Mouse (Mus musculus) limb, embryonic 10.5 days (tissue): ENCODE data around the gene Irgc1. TPM values are rescaled to one million over a fixed set of nuclear protein-coding genes. Genes with fewer than 3 reads are reported as not detected.

Experiments used
- DNase-seq: peaks from one replicate; pipeline ENCODE4 v3.0.0-alpha.2; 2017; ENCODE audit warnings: low spot score
- H3K27ac ChIP-seq: fragments of 300-500 bp; sonication (generic); 2 replicates; pipeline ENCODE4 v1.5.1; 2016; ENCODE audit warnings: mild to moderate bottlenecking
- H3K27me3 ChIP-seq: fragments of 300-500 bp; sonication (generic); 2 replicates; pipeline ENCODE4 v1.6.1; 2016; ENCODE audit warnings: low read depth, mild to moderate bottlenecking; ENCODE audit not compliant: poor library complexity, severe bottlenecking
- H3K36me3 ChIP-seq: fragments of 300-500 bp; sonication (generic); 2 replicates; pipeline ENCODE4 v1.6.1; 2016; ENCODE audit warnings: mild to moderate bottlenecking, moderate library complexity
- H3K4me1 ChIP-seq: fragments of 300-500 bp; sonication (generic); 2 replicates; pipeline ENCODE4 v1.6.1; 2016
- H3K4me3 ChIP-seq: fragments of 300-500 bp; sonication (generic); 2 replicates; pipeline ENCODE4 v1.5.1; 2016; ENCODE audit warnings: mild to moderate bottlenecking, moderate library complexity
- H3K9me3 ChIP-seq: fragments of 300-500 bp; sonication (generic); replicated peaks from 2 replicates; pipeline ENCODE4 v1.6.1; 2016; ENCODE audit warnings: mild to moderate bottlenecking
- WGBS: fragments of 180-500 bp; shearing (Covaris S2); methylation state at CpG from one replicate; pipeline ENCODE4 v1.1.7; 2016; 5-methylcytosine and 5-hydroxymethylcytosine counted together
- polyA plus RNA-seq: library from polyadenylated mRNA; unstranded; fragments of >200 nt; fragmentation: Nextera tagmentation; extraction: Ambion mirVana; gene quantifications from 2 replicates; pipeline ENCODE4 v1.2.1, GENCODE M21; 2016

The Irgc1 gene
- polyA plus RNA-seq, 1 experiment from 2014 or later = not detected

DNA sequence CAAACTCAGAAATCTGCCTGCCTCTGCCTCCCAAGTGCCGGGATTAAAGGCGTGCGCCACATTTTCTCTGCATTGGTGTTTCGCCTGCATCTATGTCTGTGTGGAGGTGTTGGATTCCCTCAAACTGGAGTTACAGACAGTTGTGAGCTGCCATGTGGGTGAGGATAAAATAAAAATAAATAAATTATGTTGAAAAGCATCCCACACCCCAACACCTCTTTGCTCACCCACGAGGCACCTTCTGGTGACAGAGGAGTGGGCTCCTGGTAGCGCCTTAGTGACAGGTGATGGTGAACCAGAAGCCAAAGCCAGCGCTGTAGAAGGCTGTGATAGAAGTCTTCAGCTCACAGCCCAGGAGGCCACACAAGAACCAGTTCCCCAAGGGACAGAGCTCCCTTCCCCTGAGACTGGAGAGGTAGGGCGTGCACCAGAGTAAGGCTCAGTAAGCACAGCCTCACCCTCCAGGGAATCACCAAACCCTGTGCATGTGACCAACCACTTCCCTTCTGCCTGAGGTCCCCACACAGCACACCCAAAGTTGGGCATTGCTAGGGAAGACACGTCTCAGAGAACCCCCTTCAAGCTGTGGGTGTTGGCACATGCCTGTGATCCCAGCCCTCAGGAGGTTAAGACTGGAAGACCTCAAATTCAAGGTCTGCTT, 6.7 kb downstream of the Irgc1 start:
- DNase-seq = no peak
- H3K9me3 ChIP-seq = no peaks in the 10 kb centered on the region
- H3K4me3 ChIP-seq = no peak overlapping the region
- no peaks in the 10 kb centered on the region for H3K36me3 ChIP-seq
- no peak overlapping the region for H3K27ac ChIP-seq
- no peaks in the 10 kb centered on the region for H3K27me3 ChIP-seq
- H3K4me1 ChIP-seq = no peaks in the 10 kb centered on the region
- WGBS = 90% methylated on average over 9 of the region's 9 CpGs

DNA sequence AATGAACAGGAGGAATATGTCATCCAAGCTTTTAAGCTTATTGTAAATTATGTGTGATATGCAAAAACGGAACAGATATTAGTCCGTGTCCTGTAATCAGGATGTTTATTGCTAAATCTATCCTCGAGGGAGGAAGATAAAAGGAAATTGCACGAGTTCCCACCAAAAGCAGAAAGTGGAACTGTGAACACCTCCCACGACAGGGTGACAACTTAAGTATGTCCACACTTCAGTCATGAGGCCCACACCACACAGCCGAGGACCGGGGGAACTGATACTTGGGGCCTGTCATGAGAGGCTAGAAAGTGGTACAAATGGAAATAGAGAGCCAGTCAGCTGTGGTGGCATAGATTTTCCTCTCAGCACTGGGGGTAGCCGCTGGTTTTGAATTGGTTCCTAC, 9.8 kb downstream of the Irgc1 start:
- 81% methylated on average over 8 of the region's 8 CpGs for WGBS
- no peaks in the 10 kb centered on the region for H3K27me3 ChIP-seq
- no peaks in the 10 kb centered on the region for H3K9me3 ChIP-seq
- no peaks in the 10 kb centered on the region for H3K4me1 ChIP-seq
- H3K4me3 ChIP-seq = no peak overlapping the region
- no peaks in the 10 kb centered on the region for H3K36me3 ChIP-seq
- H3K27ac ChIP-seq = no peak overlapping the region
- no peak for DNase-seq

DNA sequence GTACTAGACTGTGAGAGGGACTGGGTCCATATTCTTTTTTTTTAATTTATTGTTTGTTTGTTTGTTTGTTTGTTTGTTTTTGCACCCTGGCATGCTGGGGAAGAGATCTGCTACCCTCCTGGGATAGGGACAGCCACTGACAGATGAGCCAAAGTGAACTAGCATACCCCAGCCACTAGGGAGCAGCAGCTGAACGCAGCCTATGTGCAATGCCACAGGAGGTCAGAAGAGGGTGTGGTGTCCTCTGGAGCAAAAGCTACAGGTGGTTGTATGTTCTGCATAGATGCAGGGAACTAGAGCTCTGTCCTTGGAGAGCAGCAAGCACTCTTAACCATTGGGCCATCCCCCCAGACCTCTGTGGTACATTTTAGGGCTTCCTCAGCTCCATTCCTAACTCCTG, 10.3 kb downstream of the Irgc1 start:
- Histone ChIP-seq H3K27me3 (no peaks in the 10 kb centered on the region), H3K9me3 (no peaks in the 10 kb centered on the region), H3K27ac (no peak overlapping the region), H3K4me3 (no peak overlapping the region), H3K4me1 (no peaks in the 10 kb centered on the region), H3K36me3 (no peaks in the 10 kb centered on the region)
- peak; percentile 62 for DNase-seq
- 3% methylated on average over 1 of the region's 1 CpGs for WGBS

DNA sequence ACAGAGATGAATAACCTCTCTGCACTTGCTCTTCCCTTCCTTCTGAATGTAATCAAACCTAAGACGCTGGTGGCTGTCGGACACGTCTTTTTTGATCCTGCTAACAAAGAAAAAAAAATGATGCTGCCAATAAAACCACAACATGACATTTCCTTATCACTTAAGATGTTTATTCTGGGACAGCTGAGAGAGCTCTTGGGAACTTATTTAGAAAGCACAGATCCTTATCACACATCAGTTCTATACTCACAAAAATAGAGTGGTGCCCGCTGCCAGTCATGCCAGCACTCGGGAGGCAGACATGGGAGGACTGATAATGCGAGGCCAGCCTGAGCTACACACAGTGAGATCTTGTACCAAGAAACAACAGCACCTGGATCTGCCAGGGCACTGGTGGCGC, 12.2 kb downstream of the Irgc1 start:
- Histone ChIP-seq H3K27me3 (no peaks in the 10 kb centered on the region), H3K36me3 (no peaks in the 10 kb centered on the region), H3K9me3 (no peaks in the 10 kb centered on the region), H3K4me3 (no peak overlapping the region), H3K27ac (no peak overlapping the region), H3K4me1 (no peaks in the 10 kb centered on the region)
- DNase-seq = no peak
- 81% methylated on average over 7 of the region's 7 CpGs for WGBS

DNA sequence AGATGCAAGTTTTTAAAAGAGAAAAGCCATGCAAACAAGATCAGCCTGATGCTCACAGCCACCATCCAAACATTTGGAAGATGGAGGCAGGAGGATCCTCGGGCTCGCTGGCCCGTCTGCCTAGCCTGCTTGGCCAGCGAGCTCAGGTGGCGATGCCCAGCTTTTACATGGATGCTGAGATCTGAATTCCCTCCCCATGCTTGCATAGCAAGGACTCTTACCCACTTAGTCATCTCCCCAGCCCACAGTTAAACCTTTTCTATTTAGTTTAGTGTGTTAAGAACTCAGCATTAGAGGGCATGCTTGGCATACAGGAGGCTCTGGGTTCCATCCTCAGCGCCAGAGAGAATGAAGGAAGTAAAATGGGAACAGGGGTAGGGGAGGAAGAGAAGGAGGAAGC, 12.9 kb downstream of the Irgc1 start:
- Histone ChIP-seq H3K27me3 (peaks cover under 1% of the 10 kb centered on the region; the same call in 1 of the 2 replicates), H3K4me1 (no peaks in the 10 kb centered on the region), H3K4me3 (no peak overlapping the region), H3K36me3 (no peaks in the 10 kb centered on the region), H3K27ac (no peak overlapping the region), H3K9me3 (no peaks in the 10 kb centered on the region)
- 88% methylated on average over 6 of the region's 6 CpGs for WGBS
- no peak for DNase-seq

DNA sequence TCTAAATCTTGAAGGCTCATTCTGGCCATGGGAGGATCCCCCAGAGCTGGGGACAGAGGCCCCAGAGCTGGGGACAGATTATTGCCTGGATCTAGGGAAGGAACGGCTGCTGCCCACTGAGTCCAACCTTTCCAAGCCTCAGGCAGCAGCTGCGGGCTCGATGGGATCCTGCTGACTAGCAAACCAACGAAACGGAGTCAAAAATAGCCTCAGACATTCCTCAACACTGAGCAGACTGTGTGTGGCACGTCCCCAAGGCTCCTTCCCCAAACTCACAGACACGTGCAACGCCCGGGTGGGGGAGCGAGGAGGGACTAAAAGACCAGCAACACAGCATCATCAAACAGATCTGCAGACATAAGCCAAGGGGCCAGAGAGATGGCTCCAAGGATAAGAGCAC, 14.1 kb downstream of the Irgc1 start:
- 81% methylated on average over 10 of the region's 10 CpGs for WGBS
- Histone ChIP-seq H3K4me3 (no peak overlapping the region), H3K4me1 (no peaks in the 10 kb centered on the region), H3K36me3 (no peaks in the 10 kb centered on the region), H3K27ac (no peak overlapping the region), H3K27me3 (peaks cover 13% of the 10 kb centered on the region), H3K9me3 (no peaks in the 10 kb centered on the region)
- no peak for DNase-seq

DNA sequence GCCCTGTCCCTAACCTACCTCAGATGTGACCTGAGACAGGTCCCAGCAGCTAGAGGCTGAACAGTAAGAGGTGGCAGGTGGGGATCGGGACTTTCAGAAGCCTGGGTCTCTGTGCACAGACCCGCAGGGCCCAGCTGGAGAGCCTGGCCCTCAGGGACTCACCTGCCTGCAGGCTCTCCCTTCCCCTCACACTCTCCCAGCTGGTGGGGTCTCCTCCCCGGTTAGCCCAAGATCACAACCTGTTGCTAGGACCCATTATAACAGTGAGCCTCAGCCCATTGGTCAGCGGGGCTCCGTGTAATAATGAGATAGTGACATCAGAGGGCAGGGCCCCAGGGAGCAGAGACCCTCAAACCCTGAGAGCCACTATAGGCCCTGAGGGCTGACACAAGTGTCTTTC, 16.8 kb downstream of the Irgc1 start:
- no peak for DNase-seq
- Histone ChIP-seq H3K9me3 (no peaks in the 10 kb centered on the region; the same call in 1 of the 2 replicates), H3K4me1 (no peaks in the 10 kb centered on the region), H3K27me3 (peaks cover 34% of the 10 kb centered on the region), H3K4me3 (no peak overlapping the region), H3K36me3 (no peaks in the 10 kb centered on the region), H3K27ac (no peak overlapping the region)
- WGBS = 70% methylated on average over 5 of the region's 5 CpGs

DNA sequence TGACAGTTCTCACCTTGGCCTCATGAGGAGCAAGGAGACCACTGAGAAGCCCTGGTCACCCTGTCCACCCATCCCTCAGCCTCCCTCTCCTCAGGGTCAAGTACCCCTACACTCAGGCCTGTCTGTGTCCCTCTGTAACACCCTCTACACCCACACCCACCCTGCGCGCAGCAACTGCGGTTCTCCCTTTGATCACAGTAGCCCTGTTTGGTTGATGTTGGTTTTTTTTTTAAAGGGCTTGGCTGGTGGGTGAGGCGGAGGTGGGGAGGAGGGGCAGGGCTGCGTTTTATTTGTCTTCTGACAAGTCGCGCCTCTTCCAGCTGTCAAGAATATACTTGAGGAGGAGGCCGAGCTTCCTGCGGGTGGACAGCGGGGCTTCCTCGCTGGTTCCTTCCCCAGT, 20.4 kb downstream of the Irgc1 start:
- Histone ChIP-seq H3K4me3 (no peak overlapping the region), H3K9me3 (no peaks in the 10 kb centered on the region; the same call in 1 of the 2 replicates), H3K4me1 (no peaks in the 10 kb centered on the region), H3K27ac (no peak overlapping the region), H3K27me3 (peaks cover 34% of the 10 kb centered on the region), H3K36me3 (no peaks in the 10 kb centered on the region)
- whole genome bisulfite sequencing = 64% methylated on average over 11 of the region's 11 CpGs
- DNase-seq = no peak

DNA sequence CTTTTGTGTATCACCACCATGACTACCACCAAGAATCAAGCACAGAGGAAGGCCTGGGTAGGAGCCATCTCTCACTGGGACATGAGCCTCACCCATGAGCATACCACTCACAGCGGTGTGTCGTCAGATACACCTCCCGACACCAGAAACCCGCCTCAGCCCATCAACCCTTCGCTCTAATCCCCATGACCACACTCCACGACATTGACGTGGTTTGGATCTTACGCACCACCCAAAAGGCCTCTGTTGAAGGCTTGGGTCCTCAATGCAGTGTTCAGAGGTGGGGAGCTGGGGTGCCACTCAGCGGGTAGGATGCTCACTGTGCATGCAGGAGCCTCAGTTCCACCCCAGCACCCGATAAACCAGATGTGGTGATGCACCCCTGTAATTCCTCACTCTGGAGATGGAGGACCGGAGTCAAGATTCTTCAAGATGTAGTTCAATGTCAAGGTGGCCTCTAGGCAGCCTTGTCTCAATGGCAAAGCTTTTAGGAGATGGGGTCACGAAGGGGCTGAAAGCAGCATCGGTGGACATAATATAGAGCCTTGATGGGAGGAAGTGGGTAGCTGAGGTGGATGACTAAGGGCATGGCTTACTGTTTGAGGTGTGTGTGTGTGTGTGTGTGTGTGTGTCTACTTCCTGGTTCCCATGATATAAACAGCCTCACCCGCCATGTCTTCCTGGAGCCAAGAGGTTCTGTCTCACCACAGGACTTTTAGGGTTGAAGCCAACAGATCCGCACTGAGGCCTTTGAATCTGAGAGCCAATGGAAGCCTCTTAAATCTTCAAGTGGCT, 21.3 kb downstream of the Irgc1 start:
- H3K4me3 ChIP-seq = no peak overlapping the region
- DNase-seq = no peak
- H3K9me3 ChIP-seq = no peaks in the 10 kb centered on the region; the same call in 1 of the 2 replicates
- no peaks in the 10 kb centered on the region for H3K4me1 ChIP-seq
- WGBS = 96% methylated on average over 15 of the region's 15 CpGs
- H3K27me3 ChIP-seq = peaks cover 34% of the 10 kb centered on the region
- no peaks in the 10 kb centered on the region for H3K36me3 ChIP-seq
- H3K27ac ChIP-seq = no peak overlapping the region

DNA sequence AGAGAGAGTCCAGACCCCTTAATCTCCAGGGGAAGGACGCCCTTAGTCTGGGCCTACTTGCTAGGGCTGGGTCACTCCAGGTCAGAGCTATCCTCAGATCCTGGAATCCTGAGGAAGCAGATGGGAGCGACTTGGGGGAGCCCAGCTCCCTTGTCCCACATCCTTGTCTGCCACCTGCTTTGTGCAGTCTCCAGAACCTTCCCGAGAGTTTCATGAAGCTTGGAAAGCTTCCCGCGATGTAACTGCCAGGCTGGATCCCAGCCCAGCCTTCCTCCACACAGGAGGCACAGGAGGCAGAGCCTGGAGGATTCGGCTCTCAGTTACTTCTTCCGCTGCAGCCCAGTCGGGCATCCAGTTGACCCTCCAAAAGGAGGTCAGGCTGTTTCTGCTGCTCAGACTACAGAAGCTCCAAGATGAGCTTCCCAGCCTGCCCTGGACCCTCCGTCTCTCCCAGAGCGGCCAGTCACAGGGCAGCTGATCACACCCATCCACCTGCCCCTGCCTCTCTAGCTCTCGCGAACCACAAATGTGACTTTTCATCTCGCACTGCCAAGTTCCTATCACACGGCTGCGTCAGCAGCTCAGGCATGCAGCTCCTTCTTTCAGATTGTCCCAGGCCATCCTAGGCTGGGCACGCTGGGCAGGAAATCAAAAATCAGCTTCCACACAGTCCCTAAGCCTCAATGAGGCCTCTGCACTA, 22.5 kb downstream of the Irgc1 start:
- Histone ChIP-seq H3K9me3 (no peaks in the 10 kb centered on the region; the same call in 1 of the 2 replicates), H3K27me3 (peaks cover 34% of the 10 kb centered on the region), H3K4me3 (no peak overlapping the region), H3K4me1 (no peaks in the 10 kb centered on the region), H3K27ac (no peak overlapping the region), H3K36me3 (no peaks in the 10 kb centered on the region)
- WGBS = 78% methylated on average over 16 of the region's 16 CpGs
- DNase-seq = no peak

DNA sequence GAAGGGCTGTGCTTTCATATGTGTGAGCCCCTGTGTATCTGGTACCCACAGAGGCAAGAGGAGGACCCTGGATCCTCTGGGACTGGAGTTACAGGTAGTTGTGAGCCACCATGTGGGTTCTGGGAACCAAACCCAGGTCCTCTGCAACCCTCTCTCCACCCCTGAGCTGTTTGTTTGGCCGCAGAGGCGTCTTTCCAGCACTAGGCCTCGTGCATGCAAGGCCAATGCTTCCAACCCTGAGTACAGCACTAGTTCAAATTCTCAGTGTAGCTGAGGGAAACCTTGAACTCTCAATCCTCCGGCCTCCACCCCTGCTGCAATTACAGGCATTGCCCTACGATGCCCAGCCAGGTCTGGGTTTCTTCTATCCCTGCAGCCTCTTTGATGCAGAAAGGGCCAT, 23.4 kb downstream of the Irgc1 start:
- no peak for DNase-seq

DNA sequence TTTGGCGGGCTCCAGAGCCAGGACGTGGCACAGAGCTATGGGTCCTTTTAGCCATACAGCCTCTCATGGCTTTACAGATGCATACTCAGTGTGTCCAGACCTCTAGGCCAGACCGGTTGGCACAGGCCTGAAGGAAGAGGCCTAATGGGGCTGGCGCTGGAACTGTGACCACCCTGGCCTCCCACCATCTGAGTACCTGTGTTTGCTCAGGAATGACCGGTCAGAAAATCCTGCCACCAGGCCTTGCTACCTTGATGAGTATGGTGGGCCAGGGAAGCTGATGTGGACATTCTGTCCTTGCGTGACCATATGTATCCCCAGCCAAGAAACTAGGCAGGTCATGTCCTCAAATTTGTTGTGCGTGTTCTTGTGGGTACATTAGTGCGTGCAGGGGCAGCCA, 24.9 kb downstream of the Irgc1 start:
- peaks cover 18% of the 10 kb centered on the region for H3K36me3 ChIP-seq
- H3K27ac ChIP-seq = no peak overlapping the region
- DNase-seq = no peak
- H3K9me3 ChIP-seq = no peaks in the 10 kb centered on the region
- H3K4me1 ChIP-seq = no peaks in the 10 kb centered on the region
- 94% methylated on average over 8 of the region's 8 CpGs for whole genome bisulfite sequencing
- H3K4me3 ChIP-seq = no peak overlapping the region
- peaks cover 13% of the 10 kb centered on the region for H3K27me3 ChIP-seq

More for the DNA sequence above, 23.4 kb downstream of the Irgc1 start:
- no peaks in the 10 kb centered on the region; the same call in 1 of the 2 replicates for H3K9me3 ChIP-seq
- WGBS = 92% methylated on average over 5 of the region's 5 CpGs
- H3K4me3 ChIP-seq = no peak overlapping the region
- no peaks in the 10 kb centered on the region for H3K4me1 ChIP-seq
- peaks cover 3% of the 10 kb centered on the region for H3K36me3 ChIP-seq
- H3K27ac ChIP-seq = no peak overlapping the region
- peaks cover 29% of the 10 kb centered on the region for H3K27me3 ChIP-seq

DNA sequence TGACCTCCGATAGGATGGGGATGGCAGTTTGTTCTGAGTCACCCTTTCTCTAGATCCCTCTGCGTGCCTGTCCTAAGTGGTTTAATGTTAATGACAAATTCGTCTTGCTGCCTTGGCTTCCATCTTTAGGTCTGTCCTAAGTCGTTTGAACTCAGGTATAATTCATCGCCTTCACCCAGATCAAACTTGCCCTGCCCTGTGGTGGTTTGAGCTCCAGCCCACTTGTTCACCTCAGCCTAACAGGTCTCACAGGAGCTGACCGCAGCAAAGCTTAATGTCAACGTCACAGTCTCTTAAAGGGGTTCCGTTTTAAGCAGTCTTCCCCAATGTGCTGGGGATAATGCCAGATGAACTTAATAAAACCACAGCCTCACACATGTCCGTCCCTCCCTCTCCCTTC, 26.2 kb downstream of the Irgc1 start:
- 83% methylated on average over 9 of the region's 9 CpGs for WGBS
- peaks cover 29% of the 10 kb centered on the region for H3K36me3 ChIP-seq
- DNase-seq = no peak
- no peaks in the 10 kb centered on the region for H3K4me1 ChIP-seq
- no peak overlapping the region for H3K27ac ChIP-seq
- no peaks in the 10 kb centered on the region for H3K9me3 ChIP-seq
- H3K4me3 ChIP-seq = no peak overlapping the region
- peaks cover under 1% of the 10 kb centered on the region; the same call in 1 of the 2 replicates for H3K27me3 ChIP-seq
